Mouse (Mus musculus): Measurements from ENCODE around the gene Gm20388.

Gene Gm20388

GRCm38 (mm10) chr8:122523652-122524360 is 2613.2 kb downstream of the Gm20388 start:
- DNase-seq (ENCODE audit: low spot score in 2 of 2): no peak

GRCm38 (mm10) chr8:122524506-122524905 is 2613.9 kb downstream of the Gm20388 start:
- no peak for DNase-seq (ENCODE audit: low spot score in 2 of 2)

GRCm38 (mm10) chr8:122525004-122525403 is 2614.4 kb downstream of the Gm20388 start:
- DNase-seq (ENCODE audit: low spot score in 2 of 2): no peak

GRCm38 (mm10) chr8:122526084-122526483 is 2615.4 kb downstream of the Gm20388 start:
- no peak for DNase-seq (ENCODE audit: low spot score in 2 of 2)

GRCm38 (mm10) chr8:122526526-122527170 is 2616.0 kb downstream of the Gm20388 start:
- DNase-seq (ENCODE audit: low spot score in 2 of 2): no peak

GRCm38 (mm10) chr8:122527937-122528336 is 2617.3 kb downstream of the Gm20388 start:
- no peak for DNase-seq (ENCODE audit: low spot score in 2 of 2)

- no peak for DNase-seq (ENCODE audit: low spot score in 2 of 2)
These were observed 2618.5 kb downstream of the Gm20388 start for GRCm38 (mm10) chr8:122529159-122529558.

- DNase-seq (ENCODE audit: low spot score in 2 of 2): no peak
These were observed 2620.7 kb downstream of the Gm20388 start for GRCm38 (mm10) chr8:122531312-122531711.

GRCm38 (mm10) chr8:122537033-122537432 is 2626.4 kb downstream of the Gm20388 start:
- peak; percentile 51 to 70 for DNase-seq (ENCODE audit: low spot score in 2 of 2)

GRCm38 (mm10) chr8:122537812-122538211 is 2627.2 kb downstream of the Gm20388 start:
- no peak for DNase-seq (ENCODE audit: low spot score in 2 of 2)

- no peak for DNase-seq (ENCODE audit: low spot score in 2 of 2)
These were observed 2627.9 kb downstream of the Gm20388 start for GRCm38 (mm10) chr8:122538310-122539076.

- DNase-seq (ENCODE audit: low spot score in 2 of 2): no peak
These were observed 2633.5 kb downstream of the Gm20388 start for GRCm38 (mm10) chr8:122544138-122544537.

GRCm38 (mm10) chr8:122546066-122546755 is 2635.6 kb downstream of the Gm20388 start:
- DNase-seq (ENCODE audit: low spot score in 2 of 2): no peak

GRCm38 (mm10) chr8:122546811-122547453 is 2636.3 kb downstream of the Gm20388 start:
- DNase-seq (ENCODE audit: low spot score in 2 of 2): no peak

GRCm38 (mm10) chr8:122547815-122548214 is 2637.2 kb downstream of the Gm20388 start:
- no peak for DNase-seq (ENCODE audit: low spot score in 2 of 2)

- no peak for DNase-seq (ENCODE audit: low spot score in 2 of 2)
These were observed 2637.7 kb downstream of the Gm20388 start for GRCm38 (mm10) chr8:122548331-122548730.

GRCm38 (mm10) chr8:122548891-122549439 is 2638.3 kb downstream of the Gm20388 start:
- DNase-seq (ENCODE audit: low spot score in 2 of 2): no peak

- peak in 1 of 2 experiments; percentile 55 for DNase-seq (ENCODE audit: low spot score in 2 of 2)
These were observed 2639.8 kb downstream of the Gm20388 start for GRCm38 (mm10) chr8:122550234-122550994.

GRCm38 (mm10) chr8:122550995-122551264 is 2640.3 kb downstream of the Gm20388 start:
- no peak for DNase-seq (ENCODE audit: low spot score in 2 of 2)

GRCm38 (mm10) chr8:122551265-122552051 is 2640.8 kb downstream of the Gm20388 start, which contains the start of gene Piezo1:
Gene Piezo1 (minus strand): TSS chr8:122551329.
- peak; percentile 85 to 99 for DNase-seq (ENCODE audit: low spot score in 2 of 2)

Data from urinary bladder, adult 18-20 months (tissue).